Mouse (Mus musculus) bone marrow macrophage, adult 2 months (primary cell): Measurements from ENCODE around the gene Parvb.
A peak's percentile ranks its signal among the peaks of the same experiment; 100 is the strongest.

Experiments used
- CTCF ChIP-seq: IDR thresholded peaks from 2 replicates; pipeline ENCODE4 v1.5.1; 2012; ENCODE audit warnings: low read depth, mild to moderate bottlenecking, low read length, moderate library complexity
- POLR2A ChIP-seq: IDR thresholded peaks from 2 replicates; pipeline ENCODE4 v1.6.1; 2012; ENCODE audit warnings: mild to moderate bottlenecking, low read depth, low read length, borderline replicate concordance

DNA sequence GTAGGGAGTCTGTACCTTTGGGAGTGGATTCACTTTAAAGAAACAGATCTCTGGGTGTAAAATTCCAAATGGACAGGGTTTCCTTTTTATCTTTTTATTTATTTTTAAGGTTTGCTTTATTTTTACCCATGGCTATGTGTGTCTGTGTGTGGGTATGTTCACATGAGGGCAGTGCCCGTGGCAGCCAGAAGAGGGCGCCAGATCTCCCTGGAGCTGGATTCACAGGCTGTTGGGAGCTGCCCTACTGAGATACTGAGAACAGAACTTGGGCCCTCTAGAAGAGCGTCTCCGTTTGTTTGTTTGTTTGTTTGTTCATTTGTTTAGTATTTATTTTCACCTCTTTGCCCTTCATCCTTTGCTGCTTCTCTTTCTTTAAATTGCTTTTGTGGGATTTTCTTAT is 116.9 kb downstream of the Parvb start:
- no peak for TF ChIP-seq POLR2A
- TF ChIP-seq CTCF, result peak; percentile 38; the same call in 1 of the 2 replicates
